Mouse (Mus musculus): Measurements from ENCODE around the gene Cgnl1.

The Cgnl1 gene

GRCm38 (mm10) chr9:71716995-71717394 is 54.4 kb downstream of the Cgnl1 start:
- DNase-seq (ENCODE audit: low read depth, low spot score): no peak

- DNase-seq (ENCODE audit: low read depth, low spot score): no peak
These were observed 60.6 kb downstream of the Cgnl1 start for GRCm38 (mm10) chr9:71710776-71711175.

GRCm38 (mm10) chr9:71709199-71709598 is 62.2 kb downstream of the Cgnl1 start:
- DNase-seq (ENCODE audit: low read depth, low spot score): no peak

- DNase-seq (ENCODE audit: low read depth, low spot score): no peak
These were observed 63.4 kb downstream of the Cgnl1 start for GRCm38 (mm10) chr9:71707989-71708388.

- DNase-seq (ENCODE audit: low read depth, low spot score): no peak
These were observed 66.9 kb downstream of the Cgnl1 start for GRCm38 (mm10) chr9:71704332-71705014.

- no peak for DNase-seq (ENCODE audit: low read depth, low spot score)
These were observed 72.3 kb downstream of the Cgnl1 start for GRCm38 (mm10) chr9:71699087-71699486.

GRCm38 (mm10) chr9:71698116-71698515 is 73.3 kb downstream of the Cgnl1 start:
- no peak for DNase-seq (ENCODE audit: low read depth, low spot score)

GRCm38 (mm10) chr9:71697189-71697588 is 74.2 kb downstream of the Cgnl1 start:
- no peak for DNase-seq (ENCODE audit: low read depth, low spot score)

GRCm38 (mm10) chr9:71696762-71697161 is 74.6 kb downstream of the Cgnl1 start:
- no peak for DNase-seq (ENCODE audit: low read depth, low spot score)

GRCm38 (mm10) chr9:71695133-71695532 is 76.3 kb downstream of the Cgnl1 start:
- no peak for DNase-seq (ENCODE audit: low read depth, low spot score)

GRCm38 (mm10) chr9:71694223-71694622 is 77.2 kb downstream of the Cgnl1 start:
- DNase-seq (ENCODE audit: low read depth, low spot score): no peak

- no peak for DNase-seq (ENCODE audit: low read depth, low spot score)
These were observed 77.6 kb downstream of the Cgnl1 start for GRCm38 (mm10) chr9:71693771-71694170.

GRCm38 (mm10) chr9:71692165-71692564 is 79.2 kb downstream of the Cgnl1 start:
- no peak for DNase-seq (ENCODE audit: low read depth, low spot score)

GRCm38 (mm10) chr9:71689369-71690073 is 81.9 kb downstream of the Cgnl1 start:
- no peak for DNase-seq (ENCODE audit: low read depth, low spot score)

GRCm38 (mm10) chr9:71686463-71686862 is 84.9 kb downstream of the Cgnl1 start:
- DNase-seq (ENCODE audit: low read depth, low spot score): no peak

- DNase-seq (ENCODE audit: low read depth, low spot score): no peak
These were observed 86.6 kb downstream of the Cgnl1 start for GRCm38 (mm10) chr9:71684772-71685171.

- no peak for DNase-seq (ENCODE audit: low read depth, low spot score)
These were observed 91.0 kb downstream of the Cgnl1 start for GRCm38 (mm10) chr9:71680381-71680780.

- DNase-seq (ENCODE audit: low read depth, low spot score): no peak
These were observed 92.1 kb downstream of the Cgnl1 start for GRCm38 (mm10) chr9:71679103-71679815.

GRCm38 (mm10) chr9:71676988-71677688 is 94.3 kb downstream of the Cgnl1 start:
- no peak for DNase-seq (ENCODE audit: low read depth, low spot score)

- DNase-seq (ENCODE audit: low read depth, low spot score): no peak
These were observed 95.5 kb downstream of the Cgnl1 start for GRCm38 (mm10) chr9:71675799-71676414.

GRCm38 (mm10) chr9:71675216-71675615 is 96.2 kb downstream of the Cgnl1 start:
- no peak for DNase-seq (ENCODE audit: low read depth, low spot score)

GRCm38 (mm10) chr9:71674476-71674875 is 96.9 kb downstream of the Cgnl1 start:
- no peak for DNase-seq (ENCODE audit: low read depth, low spot score)

All from ZHBTc4 (cell line).